Mouse (Mus musculus) embryo, embryonic 11 days (tissue): ENCODE results near the gene Galk1.

Source experiments
- DNase-seq: peaks from one replicate; pipeline ENCODE4 v3.0.0-alpha.2; 2015

Gene Galk1

GRCm38 (mm10) chr11:115974309-115975082 is 38.0 kb downstream of the Galk1 start, which contains the start of gene Itgb4:
Gene Itgb4, plus strand, starts transcription at chr11:115974709.
- DNase-seq, result peak; percentile 42

- DNase-seq, result no peak
Observed at GRCm38 (mm10) chr11:115971016-115971415, 41.5 kb downstream of the Galk1 start.

GRCm38 (mm10) chr11:115970006-115970673 is 42.4 kb downstream of the Galk1 start:
- DNase-seq, result no peak

GRCm38 (mm10) chr11:115968731-115969405 is 43.7 kb downstream of the Galk1 start:
- no peak for DNase-seq

- DNase-seq, result no peak
Observed at GRCm38 (mm10) chr11:115964977-115965604, 47.4 kb downstream of the Galk1 start.

GRCm38 (mm10) chr11:115962651-115963412 is 49.7 kb downstream of the Galk1 start:
- DNase-seq, result no peak

GRCm38 (mm10) chr11:115959018-115959417 is 53.5 kb downstream of the Galk1 start:
- DNase-seq, result no peak
